Mouse (Mus musculus): ENCODE measurements around the gene Mfsd4b1.

DNA sequence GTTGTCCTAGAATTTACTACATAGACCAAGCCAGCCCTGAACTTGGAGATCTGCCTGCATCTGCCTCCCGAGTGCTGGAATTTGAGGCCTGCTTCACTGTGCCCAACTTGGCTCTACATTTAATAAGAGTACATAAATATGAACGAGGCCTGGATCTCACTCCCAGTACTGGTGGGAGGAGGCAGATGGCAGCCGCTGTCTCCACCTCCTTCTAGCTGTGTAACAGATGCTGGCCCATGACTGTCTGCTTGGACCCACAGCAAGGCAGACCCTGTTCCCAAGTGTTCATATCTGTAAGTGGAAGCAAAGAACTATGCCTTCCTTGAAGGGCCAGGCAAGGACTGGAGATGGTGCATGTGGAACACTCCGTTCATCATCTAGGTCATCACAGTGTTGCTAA lies 28.8 kb upstream of the Mfsd4b1 start:
- TF ChIP-seq POLR2A (IDR thresholded peaks at IDR 0.05; ENCODE audit: low read depth, low read length) (no peak), CTCF (IDR thresholded peaks at IDR 0.05; ENCODE audit: extremely low read depth, insufficient read length, insufficient replicate concordance, low read depth, low read length) (no peak)
